18 mouse cellular contexts compared by ENCODE assay signal in the genomic region with DNA sequence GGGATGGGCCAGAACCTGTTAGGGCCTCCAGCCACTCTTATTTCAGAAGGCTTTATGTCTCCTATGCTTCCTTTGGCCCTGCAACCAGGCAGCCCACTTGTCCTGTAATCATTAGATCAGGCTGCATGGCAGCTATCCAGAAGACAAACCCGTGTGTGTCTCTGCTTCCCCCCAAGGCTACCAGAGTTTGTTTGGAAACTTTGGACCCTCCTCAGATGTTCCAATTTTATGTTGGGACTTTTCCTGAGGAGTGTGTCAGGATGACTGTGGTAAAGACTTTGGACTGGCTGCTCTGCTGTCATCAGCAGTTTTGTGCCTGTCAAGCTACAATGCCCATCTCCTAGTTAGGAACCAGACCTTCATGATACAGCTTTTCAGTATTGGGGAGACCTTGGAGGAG. TPM values are rescaled to one million over a fixed set of nuclear protein-coding genes. Genes with fewer than 3 reads are reported as not detected.
A peak's percentile ranks its signal among the peaks of the same experiment; 100 is the strongest.
DNase-seq lines count a peak whose midpoint lies in the region; ATAC-seq and TF ChIP-seq lines count a peak whose summit lies in the region.
"Had no signal": no experiment of that assay in that cellular context is flagged by ENCODE, and none has a peak within 500 bp of the region (broad histone marks: within the 10 kb centered on the region; RNA-seq: fewer than 3 reads in every experiment).

No protein-coding gene starts in this region.

- H3K9ac ChIP-seq in intestine, postnatal 0 days (ENCODE audit: low read depth, low read length): no peak overlapping the region
- H3K9ac ChIP-seq in intestine, embryonic 15.5 days: no peak overlapping the region
- H3K9ac ChIP-seq in liver, embryonic 12.5 days: no peak overlapping the region
- H3K9ac ChIP-seq in liver, embryonic 11.5 days (ENCODE audit: low read depth, low read length): no peak overlapping the region
- H3K9ac ChIP-seq: heart, embryonic 15.5 days; liver, embryonic 14.5 days; midbrain, embryonic 12.5 days; neural tube, embryonic 13.5 days had no signal

- DNase-seq in liver, embryonic 11.5 days (ENCODE audit: low spot score): no peak
- DNase-seq in kidney, postnatal 14 days: peak; percentile 75
- DNase-seq in thymus, adult 18-20 months: no peak
- no peak for DNase-seq in thymus, postnatal 4 days
- DNase-seq: B cell, adult 2 months; gastrocnemius, postnatal 36 days; right cerebral cortex, adult 18-20 months had no signal

- H3K27me3 ChIP-seq in intestine, postnatal 0 days (replicated peaks; ENCODE audit: control insufficient read depth, insufficient read depth, low read length): no peaks in the 10 kb centered on the region
- no peaks in the 10 kb centered on the region for H3K27me3 ChIP-seq in intestine, embryonic 15.5 days (replicated peaks)
- no peaks in the 10 kb centered on the region for H3K27me3 ChIP-seq in liver, embryonic 12.5 days (replicated peaks)
- H3K27me3 ChIP-seq in liver, embryonic 11.5 days (replicated peaks; ENCODE audit: control insufficient read depth, insufficient read depth, low read length): no peaks in the 10 kb centered on the region
- H3K27me3 ChIP-seq: heart, embryonic 15.5 days; midbrain, embryonic 12.5 days; neural tube, embryonic 13.5 days had no signal

- TF ChIP-seq CTCF in intestine, postnatal 0 days (IDR thresholded peaks at IDR 0.05; ENCODE audit: low read depth): no peak

- H3K36me3 ChIP-seq in intestine, postnatal 0 days (ENCODE audit: control insufficient read depth, insufficient read depth): peaks cover 90% of the 10 kb centered on the region
- peaks cover 56% of the 10 kb centered on the region for H3K36me3 ChIP-seq in intestine, embryonic 15.5 days
- H3K36me3 ChIP-seq in liver, embryonic 12.5 days: peaks cover 99% of the 10 kb centered on the region
- H3K36me3 ChIP-seq in liver, embryonic 11.5 days (ENCODE audit: control insufficient read depth, insufficient read depth, low read length): peaks cover 76% of the 10 kb centered on the region

- ATAC-seq in intestine, postnatal 0 days: peak; percentile 61
- no peak for ATAC-seq in intestine, embryonic 15.5 days
- ATAC-seq in liver, embryonic 12.5 days: no peak
- no peak for ATAC-seq in liver, embryonic 11.5 days (replicated peaks; ENCODE audit: low FRiP score)
- ATAC-seq: forebrain, embryonic 14.5 days; hindbrain, postnatal 0 days had no signal

- H3K9me3 ChIP-seq in intestine, postnatal 0 days (ENCODE audit: control insufficient read depth): no peaks in the 10 kb centered on the region
- H3K9me3 ChIP-seq in intestine, embryonic 15.5 days: no peaks in the 10 kb centered on the region
- H3K9me3 ChIP-seq in liver, embryonic 12.5 days (replicated peaks): no peaks in the 10 kb centered on the region
- no peaks in the 10 kb centered on the region for H3K9me3 ChIP-seq in liver, embryonic 11.5 days (ENCODE audit: control insufficient read depth, low read length)
- H3K9me3 ChIP-seq: heart, embryonic 15.5 days; midbrain, embryonic 12.5 days; neural tube, embryonic 13.5 days had no signal

- H3K4me3 ChIP-seq in intestine, postnatal 0 days (ENCODE audit: low read depth, low read length): no peak overlapping the region
- H3K4me3 ChIP-seq in intestine, embryonic 15.5 days (replicated peaks): no peak overlapping the region
- H3K4me3 ChIP-seq in liver, embryonic 12.5 days: no peak overlapping the region
- H3K4me3 ChIP-seq in liver, embryonic 11.5 days (ENCODE audit: low read depth, low read length): no peak overlapping the region
- H3K4me3 ChIP-seq: erythroblast, embryonic 14.5 days; heart, embryonic 15.5 days; midbrain, embryonic 12.5 days; neural tube, embryonic 13.5 days had no signal

- no peaks in the 10 kb centered on the region for H3K4me1 ChIP-seq in intestine, postnatal 0 days (replicated peaks; ENCODE audit: control insufficient read depth, insufficient read depth, low read length)
- H3K4me1 ChIP-seq in intestine, embryonic 15.5 days (replicated peaks): no peaks in the 10 kb centered on the region
- no peaks in the 10 kb centered on the region; the same call in 1 of the 2 replicates for H3K4me1 ChIP-seq in liver, embryonic 12.5 days
- H3K4me1 ChIP-seq in liver, embryonic 11.5 days (replicated peaks; ENCODE audit: control insufficient read depth, insufficient read depth, low read length): no peaks in the 10 kb centered on the region
- H3K4me1 ChIP-seq: midbrain, embryonic 12.5 days; neural tube, embryonic 13.5 days had no signal

- H3K27ac ChIP-seq in intestine, postnatal 0 days (ENCODE audit: low read depth, low read length): peak overlapping the region; percentile 46; the same call in 1 of the 2 replicates
- H3K27ac ChIP-seq in intestine, embryonic 15.5 days: no peak overlapping the region
- H3K27ac ChIP-seq in liver, embryonic 12.5 days: peak overlapping the region; percentile 38; the same call in 1 of the 2 replicates
- no peak overlapping the region for H3K27ac ChIP-seq in liver, embryonic 11.5 days (ENCODE audit: low read depth, low read length)
- H3K27ac ChIP-seq: heart, embryonic 15.5 days; hindbrain, postnatal 0 days; liver, embryonic 14.5 days; macrophage; midbrain, embryonic 12.5 days; neural tube, embryonic 13.5 days had no signal

- H3K4me2 ChIP-seq in intestine, postnatal 0 days (replicated peaks; ENCODE audit: low read depth): no peak overlapping the region
- H3K4me2 ChIP-seq in intestine, embryonic 15.5 days (replicated peaks): no peak overlapping the region
- no peak overlapping the region for H3K4me2 ChIP-seq in liver, embryonic 12.5 days
- no peak overlapping the region for H3K4me2 ChIP-seq in liver, embryonic 11.5 days
- H3K4me2 ChIP-seq: heart, embryonic 15.5 days; midbrain, embryonic 12.5 days; neural tube, embryonic 13.5 days had no signal

- whole genome bisulfite sequencing in intestine, postnatal 0 days: 18% methylated on average over 1 of the region's 1 CpGs
- 60% methylated on average over 1 of the region's 1 CpGs for WGBS in intestine, embryonic 15.5 days
- 78% methylated on average over 1 of the region's 1 CpGs for WGBS in liver, embryonic 12.5 days (ENCODE audit: insufficient replicate concordance)
- 75% methylated on average over 1 of the region's 1 CpGs for WGBS in liver, embryonic 11.5 days

RNA-seq across cellular contexts. Expression of a gene that starts 16.8 kb away (rescaled TPM):
- 26.7 and 27.4 TPM in 2 replicates for polyA plus RNA-seq in intestine, postnatal 0 days (2015; fragmentation: Nextera tagmentation; extraction: Ambion mirVana)
- polyA plus RNA-seq in intestine, embryonic 15.5 days (2015; fragmentation: Nextera tagmentation; extraction: Ambion mirVana): 57.8 and 71.7 TPM in 2 replicates
- polyA plus RNA-seq in liver, embryonic 12.5 days (2016; fragmentation: Nextera tagmentation; extraction: Ambion mirVana): 99.8 and 104 TPM in 2 replicates
- polyA plus RNA-seq in liver, embryonic 11.5 days (2014; fragmentation: Nextera tagmentation; extraction: Ambion mirVana): 85.0 and 85.1 TPM in 2 replicates

RNA-seq across cellular contexts. Expression of a gene that starts 40.5 kb away (rescaled TPM):
- polyA plus RNA-seq in intestine, postnatal 0 days (2015; fragmentation: Nextera tagmentation; extraction: Ambion mirVana): 12.3 and 14.2 TPM in 2 replicates
- polyA plus RNA-seq in intestine, embryonic 15.5 days (2015; fragmentation: Nextera tagmentation; extraction: Ambion mirVana): 29.6 and 29.9 TPM in 2 replicates
- polyA plus RNA-seq in liver, embryonic 12.5 days (2016; fragmentation: Nextera tagmentation; extraction: Ambion mirVana): 21.2 and 22.2 TPM in 2 replicates
- polyA plus RNA-seq in liver, embryonic 11.5 days (2014; fragmentation: Nextera tagmentation; extraction: Ambion mirVana): 22.2 and 23.5 TPM in 2 replicates

Comparison
In these comparisons a context has a peak if more than half of its experiments do, and no peak if none do; other contexts are left out.
1. H3K27ac ChIP-seq: peak in intestine, postnatal 0 days (single experiment) and liver, embryonic 12.5 days (single experiment); none in intestine, embryonic 15.5 days (single experiment) and liver, embryonic 11.5 days (single experiment).